Mouse (Mus musculus) embryonic facial prominence, embryonic 15.5 days (tissue): ENCODE results near the gene Draxin. TPM values are rescaled to one million over a fixed set of nuclear protein-coding genes. Genes with fewer than 3 reads are reported as not detected.
"Not testable (repeated sequence)": the region's sequence is repeated elsewhere in the genome, so short reads cannot be mapped to it uniquely, and the experiment has no call there.

ENCODE experiments used
- ATAC-seq: fragments of 200-750 bp; cut with Nextera tagmentation; 2 replicates; pipeline ENCODE4 v1.8.0; 2017; ENCODE audit warnings: low read depth, moderate TSS enrichment; ENCODE audit not compliant: insufficient number of reproducible peaks, low FRiP score, low TSS enrichment
- H3K27ac ChIP-seq: fragments of 300-500 bp; sonication (generic); replicated peaks from 2 replicates; pipeline ENCODE4 v1.5.1; 2015; ENCODE audit warnings: mild to moderate bottlenecking, inconsistent platforms
- H3K27me3 ChIP-seq: fragments of 300-500 bp; sonication (generic); 2 replicates; pipeline ENCODE4 v1.6.1; 2015; ENCODE audit warnings: inconsistent platforms
- H3K36me3 ChIP-seq: fragments of 300-500 bp; sonication (generic); 2 replicates; pipeline ENCODE4 v1.6.1; 2015; ENCODE audit warnings: mild to moderate bottlenecking, inconsistent platforms
- H3K4me1 ChIP-seq: fragments of 300-500 bp; sonication (generic); 2 replicates; pipeline ENCODE4 v1.6.1; 2015; ENCODE audit warnings: inconsistent platforms
- H3K4me2 ChIP-seq: fragments of 300-500 bp; sonication (generic); replicated peaks from 2 replicates; pipeline ENCODE4 v1.6.1; 2015; ENCODE audit warnings: mild to moderate bottlenecking, inconsistent platforms
- H3K4me3 ChIP-seq: fragments of 300-500 bp; sonication (generic); replicated peaks from 2 replicates; pipeline ENCODE4 v1.5.1; 2015; ENCODE audit warnings: mild to moderate bottlenecking, inconsistent platforms
- H3K9ac ChIP-seq: fragments of 300-500 bp; sonication (generic); 2 replicates; pipeline ENCODE4 v1.6.1; 2015; ENCODE audit warnings: inconsistent platforms
- H3K9me3 ChIP-seq: fragments of 300-500 bp; sonication (generic); replicated peaks from 2 replicates; pipeline ENCODE4 v1.6.1; 2016; ENCODE audit warnings: inconsistent platforms
- WGBS: fragments of 180-500 bp; shearing (Covaris S2); methylation state at CpG from one replicate; pipeline ENCODE4 v1.1.7; 2015; 5-methylcytosine and 5-hydroxymethylcytosine counted together
- microRNA-seq: library from miRNA; unstranded; fragments of <30 nt; microRNA quantifications from one replicate; pipeline ENCODE4, GENCODE M21; 2016; ENCODE audit warnings: borderline number of aligned reads
- polyA plus RNA-seq: library from polyadenylated mRNA; unstranded; fragments of >200 nt; fragmentation: Nextera tagmentation; extraction: Ambion mirVana; gene quantifications from 2 replicates; pipeline ENCODE4 v1.2.1, GENCODE M21; 2015

Draxin gene
- polyA plus RNA-seq, 1 experiment from 2014 or later, result 0.63 TPM

DNA sequence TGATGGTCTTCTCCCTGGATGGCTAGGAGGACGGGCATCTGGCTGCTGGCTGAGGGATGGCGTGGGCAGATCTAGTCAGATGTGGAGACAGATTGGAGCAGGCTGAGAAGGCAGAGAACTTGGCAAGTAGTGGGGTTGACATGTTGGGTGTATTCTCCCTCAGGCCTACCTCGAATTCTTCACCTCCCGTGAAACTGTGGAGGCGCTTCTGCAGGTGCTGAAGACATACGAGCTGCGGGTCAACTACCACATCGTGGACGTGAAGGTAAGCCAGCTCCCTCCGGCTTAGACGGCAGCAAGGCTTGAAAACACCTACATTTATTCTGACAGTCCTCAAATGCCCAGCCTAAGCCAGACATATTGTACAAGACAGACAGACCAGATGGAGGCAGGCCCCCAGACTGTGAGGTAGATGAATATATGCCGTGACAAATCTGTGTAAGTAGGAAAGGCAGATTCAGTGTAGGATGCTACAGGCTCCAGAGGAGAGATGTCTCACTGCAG is 77.0 kb downstream of the Draxin start:
- H3K27ac ChIP-seq, result no peak overlapping the region
- 88% methylated on average over 12 of the region's 12 CpGs for WGBS
- no peaks in the 10 kb centered on the region for H3K27me3 ChIP-seq
- no peak overlapping the region for H3K4me3 ChIP-seq
- H3K36me3 ChIP-seq, result peaks cover 96% of the 10 kb centered on the region
- H3K4me2 ChIP-seq, result no peak overlapping the region
- H3K4me1 ChIP-seq, result no peaks in the 10 kb centered on the region
- H3K9me3 ChIP-seq, result no peaks in the 10 kb centered on the region
- no peak overlapping the region for H3K9ac ChIP-seq
- no peak for ATAC-seq

DNA sequence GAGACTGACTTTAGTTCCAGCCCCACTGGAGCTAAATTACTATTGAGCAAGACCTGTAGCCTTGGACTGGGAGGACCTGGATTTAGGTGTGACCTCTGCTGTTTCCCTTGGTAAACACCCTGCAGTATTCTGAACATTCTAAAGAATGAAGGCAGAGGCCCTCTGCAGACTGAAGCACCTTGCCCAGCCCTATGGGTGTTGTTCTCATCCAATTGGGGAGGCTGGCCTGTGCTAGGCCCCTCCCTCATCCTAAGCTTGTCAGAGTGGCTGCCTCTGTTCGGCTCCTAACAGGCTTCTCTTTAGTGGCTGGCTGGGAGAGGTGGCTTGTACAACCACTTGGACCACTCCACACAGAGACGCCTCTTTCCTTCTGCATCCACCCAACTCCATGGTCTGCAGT is 77.5 kb downstream of the Draxin start:
- H3K4me2 ChIP-seq, result no peak overlapping the region
- no peak overlapping the region for H3K27ac ChIP-seq
- no peak overlapping the region for H3K9ac ChIP-seq
- ATAC-seq, result no peak
- H3K36me3 ChIP-seq, result peaks cover 96% of the 10 kb centered on the region
- H3K4me3 ChIP-seq, result no peak overlapping the region
- no peaks in the 10 kb centered on the region for H3K27me3 ChIP-seq
- no peaks in the 10 kb centered on the region for H3K9me3 ChIP-seq
- no peaks in the 10 kb centered on the region for H3K4me1 ChIP-seq
- 77% methylated on average over 2 of the region's 2 CpGs for WGBS

DNA sequence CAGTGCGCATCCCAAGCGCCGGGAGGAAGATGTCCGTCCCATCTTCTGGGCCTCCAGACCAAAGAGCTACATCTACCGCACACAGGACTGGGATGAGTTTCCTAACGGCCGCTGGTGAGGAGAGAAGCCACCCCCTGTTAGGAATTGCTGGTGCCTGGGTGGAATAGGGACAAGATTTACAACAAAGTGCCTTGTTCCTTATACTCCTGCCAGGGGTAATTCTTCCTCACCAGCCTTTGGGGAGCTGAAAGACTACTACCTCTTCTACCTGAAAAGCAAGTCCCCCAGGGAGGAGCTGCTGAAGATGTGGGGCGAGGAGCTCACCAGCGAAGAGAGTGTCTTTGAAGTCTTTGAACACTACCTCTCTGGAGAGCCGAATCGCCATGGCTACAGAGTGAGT is 78.6 kb downstream of the Draxin start:
- no peak for ATAC-seq
- WGBS, result 92% methylated on average over 11 of the region's 11 CpGs
- H3K4me3 ChIP-seq, result no peak overlapping the region
- H3K36me3 ChIP-seq, result peaks cover 90% of the 10 kb centered on the region
- no peaks in the 10 kb centered on the region for H3K9me3 ChIP-seq
- no peak overlapping the region for H3K4me2 ChIP-seq
- no peak overlapping the region for H3K9ac ChIP-seq
- H3K4me1 ChIP-seq, result no peaks in the 10 kb centered on the region
- no peaks in the 10 kb centered on the region for H3K27me3 ChIP-seq
- H3K27ac ChIP-seq, result no peak overlapping the region

DNA sequence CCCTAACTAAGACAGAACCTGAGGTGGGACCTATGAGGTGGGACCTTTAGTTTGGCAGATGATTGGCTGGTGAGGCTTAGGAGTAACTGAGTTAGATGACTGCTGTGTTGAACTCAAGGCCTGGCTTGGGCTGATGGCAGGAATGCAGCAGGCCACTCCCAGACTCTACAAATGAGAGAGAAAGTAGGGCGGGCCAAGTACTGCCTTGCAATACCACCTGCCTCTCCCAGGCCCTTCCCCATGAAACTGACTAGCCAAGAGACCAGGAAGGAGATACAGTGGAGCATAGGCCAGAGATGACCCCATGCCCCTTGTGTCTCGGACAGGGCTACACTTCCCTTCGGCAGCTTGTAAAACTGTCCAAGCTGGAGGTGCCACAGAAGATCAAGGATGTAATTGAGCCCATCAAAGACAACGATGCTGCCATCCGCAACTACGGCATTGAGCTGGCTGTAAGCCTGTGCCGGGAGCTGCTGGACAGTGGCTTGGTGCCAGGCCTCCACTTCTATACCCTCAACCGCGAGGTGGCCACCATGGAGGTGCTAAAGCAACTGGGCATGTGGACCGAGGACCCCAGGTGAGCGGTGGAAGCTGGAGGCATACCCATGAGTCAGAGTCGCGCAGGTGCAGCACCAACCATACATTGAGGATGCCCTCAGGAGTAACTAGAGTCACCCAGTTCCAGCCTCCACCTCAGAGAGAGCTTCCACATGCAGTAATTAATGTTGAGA is 79.3 kb downstream of the Draxin start:
- Histone ChIP-seq H3K9me3 (no peaks in the 10 kb centered on the region), H3K27ac (no peak overlapping the region), H3K4me3 (no peak overlapping the region), H3K9ac (no peak overlapping the region), H3K36me3 (peaks cover 84% of the 10 kb centered on the region), H3K4me2 (no peak overlapping the region), H3K27me3 (no peaks in the 10 kb centered on the region), H3K4me1 (no peaks in the 10 kb centered on the region)
- 95% methylated on average over 13 of the region's 13 CpGs for WGBS
- no peak for ATAC-seq

DNA sequence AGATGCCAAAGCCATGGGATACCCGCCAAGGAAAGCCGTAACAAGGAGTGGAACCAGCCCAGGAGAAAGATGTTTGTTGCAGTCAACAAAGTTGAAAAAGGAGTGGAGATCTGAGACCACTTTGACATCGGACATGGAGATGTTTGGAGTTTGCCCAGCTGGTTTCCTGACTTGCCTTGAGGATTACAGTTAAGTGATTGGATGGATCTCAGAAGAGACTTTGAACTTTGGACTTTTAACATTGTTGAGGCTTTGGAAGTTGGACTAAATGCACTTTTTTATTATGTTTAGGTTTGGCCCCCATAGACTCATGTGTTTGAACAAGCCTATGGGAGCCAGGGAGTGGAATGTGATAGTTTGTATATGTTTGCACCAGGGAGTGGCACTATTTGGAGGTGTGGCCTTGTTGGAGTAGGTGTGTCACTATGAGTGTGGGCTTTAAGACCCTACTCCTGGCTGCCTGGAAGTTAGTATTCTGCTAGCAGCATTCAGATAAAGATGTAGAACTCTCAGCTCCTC is 80.0 kb downstream of the Draxin start:
- H3K4me2 ChIP-seq, ATAC-seq, H3K9me3 ChIP-seq, H3K27me3 ChIP-seq, H3K4me3 ChIP-seq, H3K4me1 ChIP-seq, H3K27ac ChIP-seq, H3K9ac ChIP-seq: not testable (repeated sequence)
- H3K36me3 ChIP-seq, result peaks cover 76% of the 10 kb centered on the region
- WGBS, result 93% methylated on average over 3 of the region's 3 CpGs

Small RNAs within 50 kb of the gene (microRNA-seq; reads per million reads assigned to microRNA genes)
- not detected for gene Mir7022

Other genes with a start within 250 kb of the Draxin start
- gene Mfn2, start 226.0 kb downstream of the Draxin start, polyA plus RNA-seq, result 38.6 and 39.4 TPM in 2 replicates
- gene Plod1, start 193.9 kb downstream of the Draxin start, polyA plus RNA-seq, result 92.0 and 93.3 TPM in 2 replicates
- 20.6 and 22.0 TPM in 2 replicates for gene 2510039O18Rik, start 189.8 kb downstream of the Draxin start, polyA plus RNA-seq
- 0.37 and 0.44 TPM in 2 replicates for gene Nppb, start 144.9 kb downstream of the Draxin start, polyA plus RNA-seq
- gene Nppa, start 130.0 kb downstream of the Draxin start, polyA plus RNA-seq, result 0.42 and 0.43 TPM in 2 replicates
- gene Clcn6, start 91.9 kb downstream of the Draxin start, polyA plus RNA-seq, result 6.3 and 7.6 TPM in 2 replicates
- gene Mthfr, start 91.6 kb downstream of the Draxin start, polyA plus RNA-seq, result 21.3 and 24.9 TPM in 2 replicates
- 14.2 and 15.6 TPM in 2 replicates for gene Agtrap, start 42.7 kb downstream of the Draxin start, polyA plus RNA-seq
- gene Mad2l2, start 314 bp downstream of the Draxin start, polyA plus RNA-seq, result 52.7 and 53.1 TPM in 2 replicates
- gene Fbxo6, start 21.4 kb upstream of the Draxin start, polyA plus RNA-seq, result 20.5 and 22.8 TPM in 2 replicates
- gene Fbxo44, start 29.8 kb upstream of the Draxin start, polyA plus RNA-seq, result 7.8 and 9.2 TPM in 2 replicates
- gene Fbxo2, start 29.9 kb upstream of the Draxin start, polyA plus RNA-seq, result 3.7 and 4.2 TPM in 2 replicates
- gene Disp3, start 157.3 kb upstream of the Draxin start, polyA plus RNA-seq, result 0.16 and 0.40 TPM in 2 replicates